Mouse (Mus musculus): Measurements from ENCODE around the gene Vmn2r8.
"Not testable (repeated sequence)": the region's sequence is repeated elsewhere in the genome, so short reads cannot be mapped to it uniquely, and the experiment has no call there.

- not testable (repeated sequence) for TF ChIP-seq POLR2A (IDR thresholded peaks at IDR 0.05; ENCODE audit: control insufficient read depth, low read depth, low read length); CTCF (IDR thresholded peaks at IDR 0.05; ENCODE audit: control insufficient read depth, insufficient read depth, insufficient replicate concordance, low read depth, low read length)
Measured at GRCm38 (mm10) chr5:108808750-108809149, at the start of gene Vmn2r8.
